Comparison of ENCODE assay signal across 12 mouse cellular contexts in genomic region chr1:58240347-58240746, GRCm38 (mm10). TPM values are rescaled to one million over a fixed set of nuclear protein-coding genes. Genes with fewer than 3 reads are reported as not detected.
A peak's percentile ranks its signal among the peaks of the same experiment; 100 is the strongest.
DNase-seq lines count a peak whose midpoint lies in the region; ATAC-seq and TF ChIP-seq lines count a peak whose summit lies in the region.
"Had no signal": no experiment of that assay in that cellular context is flagged by ENCODE, and none has a peak within 500 bp of the region (broad histone marks: within the 10 kb centered on the region; RNA-seq: fewer than 3 reads in every experiment).

No protein-coding gene starts in this region.

- 0 out of 2 replicates have a peak, but pooled peaks have one; percentile 13 for TF ChIP-seq CTCF in kidney, adult 2 months (conservative IDR thresholded peaks at IDR 0.05; ENCODE audit: insufficient read depth, insufficient read length, low read depth, low read length)

- H3K36me3 ChIP-seq in kidney, adult 2 months (ENCODE audit: control insufficient read depth, insufficient read depth, low read length): no peaks in the 10 kb centered on the region
- H3K36me3 ChIP-seq: stomach, embryonic 15.5 days had no signal

- H3K27me3 ChIP-seq in kidney, adult 2 months (replicated peaks; ENCODE audit: control insufficient read depth, insufficient read depth, low read length): no peaks in the 10 kb centered on the region
- H3K27me3 ChIP-seq: stomach, embryonic 15.5 days had no signal

- H3K4me3 ChIP-seq in kidney, adult 2 months (ENCODE audit: insufficient read depth, low read depth, low read length): no peak overlapping the region
- H3K4me3 ChIP-seq: stomach, embryonic 15.5 days had no signal

- TF ChIP-seq POLR2A in kidney, adult 2 months (IDR thresholded peaks at IDR 0.05; ENCODE audit: low read depth, low read length): no peak

- H3K4me1 ChIP-seq in kidney, adult 2 months (ENCODE audit: control insufficient read depth, insufficient read depth, low read length): no peaks in the 10 kb centered on the region
- H3K4me1 ChIP-seq: stomach, embryonic 15.5 days had no signal

- ATAC-seq in inflammation-experienced regulatory T-cells, adult 6 months: no peak

- DNase-seq in adrenal gland, postnatal 14 days: peak; percentile 9
- no peak for DNase-seq in adrenal gland, postnatal 4 days (ENCODE audit: low spot score in 2 of 2)
- no peak for DNase-seq in kidney, adult 2 months
- DNase-seq in kidney, postnatal 25 days: no peak
- DNase-seq in ES-CJ7 (ENCODE audit: low read depth, low spot score): peak; percentile 70
- peak; percentile 7 for DNase-seq in induced T-regulatory cell, adult 2 months (ENCODE audit: low read depth)
- no peak for DNase-seq in right cerebral cortex, postnatal 14 days

- WGBS in kidney, adult 2 months: 55% methylated on average over 6 of the region's 6 CpGs

- H3K27ac ChIP-seq in kidney, adult 2 months (ENCODE audit: insufficient read depth, low read depth, low read length): no peak overlapping the region
- H3K27ac ChIP-seq: liver, embryonic 14.5 days; stomach, embryonic 15.5 days had no signal

RNA-seq across cellular contexts. Expression of gene Aox4, which starts 30.1 kb away (rescaled TPM):
- total RNA-seq in adrenal gland, postnatal 14 days (2021): 0.07 and 0.08 TPM in 2 replicates
- under 1 TPM; 0.06 to 0.25 TPM for total RNA-seq in adrenal gland, postnatal 4 days (2021)
- 0.04 and 0.14 TPM in 2 replicates for polyA plus RNA-seq in kidney, adult 2 months (2012; rRNA removed)
- polyA plus RNA-seq in inflammation-experienced regulatory T-cells, adult 6 months (2017; shearing (Covaris generic)): not detected
- polyA plus RNA-seq: C2C12 had no signal

RNA-seq across cellular contexts. Expression of gene Aox2, which starts 37.8 kb away (rescaled TPM):
- 0.23 and 0.26 TPM in 2 replicates for total RNA-seq in adrenal gland, postnatal 14 days (2021)
- under 1 TPM; 0.11 TPM for total RNA-seq in adrenal gland, postnatal 4 days (2021)
- polyA plus RNA-seq in kidney, adult 2 months (2012; rRNA removed): 0.03 TPM in 2 replicates
- not detected for polyA plus RNA-seq in inflammation-experienced regulatory T-cells, adult 6 months (2017; shearing (Covaris generic))
- total RNA-seq: layer of hippocampus, postnatal 25 days had no signal
- polyA plus RNA-seq: C2C12 had no signal

Comparison
In these comparisons a context has a peak if more than half of its experiments do, and no peak if none do; other contexts are left out.
1. DNase-seq: peak in adrenal gland, postnatal 14 days (single experiment), ES-CJ7 (single experiment) and induced T-regulatory cell, adult 2 months (single experiment); none in adrenal gland, postnatal 4 days (0 of 2), kidney, adult 2 months (single experiment), kidney, postnatal 25 days (0 of 2) and right cerebral cortex, postnatal 14 days (single experiment).